Mouse (Mus musculus) embryonic facial prominence, embryonic 12.5 days (tissue): ENCODE measurements around the gene Tomm40. TPM values are rescaled to one million over a fixed set of nuclear protein-coding genes. Genes with fewer than 3 reads are reported as not detected.
A peak's percentile ranks its signal among the peaks of the same experiment; 100 is the strongest.

Experiments
- ATAC-seq: fragments of 200-750 bp; cut with Nextera tagmentation; 2 replicates; pipeline ENCODE4 v1.8.0; 2017; ENCODE audit not compliant: insufficient number of reproducible peaks, insufficient read depth, low FRiP score, low TSS enrichment
- H3K27ac ChIP-seq: fragments of 300-500 bp; sonication (generic); 2 replicates; pipeline ENCODE4 v1.5.1; 2016; ENCODE audit warnings: mild to moderate bottlenecking
- H3K27me3 ChIP-seq: fragments of 300-500 bp; sonication (generic); 2 replicates; pipeline ENCODE4 v1.6.1; 2016; ENCODE audit warnings: mild to moderate bottlenecking, moderate library complexity
- H3K36me3 ChIP-seq: fragments of 300-500 bp; sonication (generic); 2 replicates; pipeline ENCODE4 v1.6.1; 2016; ENCODE audit warnings: mild to moderate bottlenecking
- H3K4me1 ChIP-seq: fragments of 300-500 bp; sonication (generic); 2 replicates; pipeline ENCODE4 v1.6.1; 2016
- H3K4me2 ChIP-seq: fragments of 300-500 bp; sonication (generic); replicated peaks from 2 replicates; pipeline ENCODE4 v1.6.1; 2016; ENCODE audit warnings: mild to moderate bottlenecking, moderate library complexity
- H3K4me3 ChIP-seq: fragments of 300-500 bp; sonication (generic); 2 replicates; pipeline ENCODE4 v1.5.1; 2016; ENCODE audit warnings: mild to moderate bottlenecking
- H3K9ac ChIP-seq: fragments of 300-500 bp; sonication (generic); 2 replicates; pipeline ENCODE4 v1.6.1; 2016; ENCODE audit warnings: mild to moderate bottlenecking, moderate library complexity
- H3K9me3 ChIP-seq: fragments of 300-500 bp; sonication (generic); 2 replicates; pipeline ENCODE4 v1.6.1; 2016; ENCODE audit warnings: mild to moderate bottlenecking, moderate library complexity
- WGBS: fragments of 180-500 bp; shearing (Covaris S2); methylation state at CpG from one replicate; pipeline ENCODE4 v1.1.7; 2016; 5-methylcytosine and 5-hydroxymethylcytosine counted together
- polyA plus RNA-seq: library from polyadenylated mRNA; unstranded; fragments of >200 nt; fragmentation: Nextera tagmentation; extraction: Ambion mirVana; gene quantifications from 2 replicates; pipeline ENCODE4 v1.2.1, GENCODE M21; 2016

The Tomm40 gene
- polyA plus RNA-seq, 1 experiment from 2014 or later, result 163 TPM

- WGBS, result 77% methylated on average over 2 of the region's 2 CpGs
- ATAC-seq, result no peak
- Histone ChIP-seq H3K4me1 (peaks cover 18% of the 10 kb centered on the region; the same call in 1 of the 2 replicates), H3K4me2 (peak overlapping the region; percentile 50), H3K9ac (no peak overlapping the region), H3K27ac (0 out of 2 replicates have a peak overlapping the region, but pooled peaks have one; percentile 86), H3K4me3 (0 out of 2 replicates have a peak overlapping the region, but pooled peaks have one; percentile 4), H3K9me3 (peaks cover 15% of the 10 kb centered on the region), H3K27me3 (no peaks in the 10 kb centered on the region), H3K36me3 (peaks cover 52% of the 10 kb centered on the region)
These were observed 1.6 kb upstream of the Tomm40 start for GRCm38 (mm10) chr7:19716822-19717221.

GRCm38 (mm10) chr7:19716055-19716682, 931 bp upstream of the Tomm40 start:
- Histone ChIP-seq H3K36me3 (peaks cover 51% of the 10 kb centered on the region), H3K4me3 (peak overlapping the region; percentile 27), H3K27ac (peak overlapping the region; percentile 86), H3K4me1 (peaks cover 18% of the 10 kb centered on the region; the same call in 1 of the 2 replicates), H3K27me3 (no peaks in the 10 kb centered on the region), H3K4me2 (peak overlapping the region; percentile 50), H3K9ac (no peak overlapping the region), H3K9me3 (peaks cover 9% of the 10 kb centered on the region)
- no peak for ATAC-seq
- WGBS, result 8% methylated on average over 18 of the region's 18 CpGs

- H3K36me3 ChIP-seq, result peaks cover 48% of the 10 kb centered on the region
- H3K9ac ChIP-seq, result peak overlapping the region; percentile 97
- H3K4me2 ChIP-seq, result peak overlapping the region; percentile 76
- H3K4me1 ChIP-seq, result peaks cover 18% of the 10 kb centered on the region; the same call in 1 of the 2 replicates
- H3K27ac ChIP-seq, result peak overlapping the region; percentile 76
- H3K4me3 ChIP-seq, result peak overlapping the region; percentile 100
- H3K27me3 ChIP-seq, result no peaks in the 10 kb centered on the region
- H3K9me3 ChIP-seq, result no peaks in the 10 kb centered on the region
- no peak for ATAC-seq
- WGBS, result under 1% methylated on average over 39 of the region's 39 CpGs
These were observed 402 bp downstream of the Tomm40 start for GRCm38 (mm10) chr7:19714836-19715235.

- H3K36me3 ChIP-seq, result peaks cover 49% of the 10 kb centered on the region
- ATAC-seq, result no peak
These were observed 1.6 kb downstream of the Tomm40 start for GRCm38 (mm10) chr7:19713598-19713997.

GRCm38 (mm10) chr7:19713196-19713595, 2.0 kb downstream of the Tomm40 start:
- H3K36me3 ChIP-seq, result peaks cover 50% of the 10 kb centered on the region
- ATAC-seq, result no peak
- WGBS, result 58% methylated on average over 4 of the region's 4 CpGs

More at GRCm38 (mm10) chr7:19713598-19713997, 1.6 kb downstream of the Tomm40 start:
- 90% methylated on average over 9 of the region's 9 CpGs for WGBS
- H3K4me2 ChIP-seq, result 0 out of 2 replicates have a peak overlapping the region, but pooled peaks have one; percentile 76
- H3K27ac ChIP-seq, result no peak overlapping the region
- no peaks in the 10 kb centered on the region for H3K9me3 ChIP-seq
- H3K4me3 ChIP-seq, result no peak overlapping the region
- H3K27me3 ChIP-seq, result no peaks in the 10 kb centered on the region
- peaks cover 18% of the 10 kb centered on the region; the same call in 1 of the 2 replicates for H3K4me1 ChIP-seq
- no peak overlapping the region for H3K9ac ChIP-seq

GRCm38 (mm10) chr7:19712414-19712813, 2.8 kb downstream of the Tomm40 start:
- no peak for ATAC-seq
- Histone ChIP-seq H3K4me3 (no peak overlapping the region), H3K9me3 (no peaks in the 10 kb centered on the region), H3K36me3 (peaks cover 52% of the 10 kb centered on the region), H3K27me3 (no peaks in the 10 kb centered on the region), H3K27ac (no peak overlapping the region), H3K4me1 (peaks cover 18% of the 10 kb centered on the region; the same call in 1 of the 2 replicates), H3K4me2 (no peak overlapping the region), H3K9ac (no peak overlapping the region)
- 82% methylated on average over 4 of the region's 4 CpGs for WGBS

More at GRCm38 (mm10) chr7:19713196-19713595, 2.0 kb downstream of the Tomm40 start:
- Histone ChIP-seq H3K9ac (no peak overlapping the region), H3K4me3 (no peak overlapping the region), H3K27me3 (no peaks in the 10 kb centered on the region), H3K4me2 (no peak overlapping the region), H3K27ac (no peak overlapping the region), H3K9me3 (no peaks in the 10 kb centered on the region), H3K4me1 (peaks cover 18% of the 10 kb centered on the region; the same call in 1 of the 2 replicates)

GRCm38 (mm10) chr7:19710650-19711049, 4.6 kb downstream of the Tomm40 start:
- Histone ChIP-seq H3K9ac (no peak overlapping the region), H3K36me3 (peaks cover 58% of the 10 kb centered on the region), H3K4me3 (no peak overlapping the region), H3K4me1 (peaks cover 10% of the 10 kb centered on the region; the same call in 1 of the 2 replicates), H3K27me3 (no peaks in the 10 kb centered on the region), H3K4me2 (no peak overlapping the region), H3K27ac (no peak overlapping the region), H3K9me3 (no peaks in the 10 kb centered on the region)
- ATAC-seq, result no peak
- 94% methylated on average over 10 of the region's 10 CpGs for whole genome bisulfite sequencing

GRCm38 (mm10) chr7:19705271-19705670, 10.0 kb downstream of the Tomm40 start:
- ATAC-seq, result no peak
- WGBS, result 95% methylated on average over 7 of the region's 7 CpGs
- peaks cover 74% of the 10 kb centered on the region for H3K36me3 ChIP-seq

GRCm38 (mm10) chr7:19704475-19704874, 10.8 kb downstream of the Tomm40 start:
- no peaks in the 10 kb centered on the region for H3K9me3 ChIP-seq
- WGBS, result 88% methylated on average over 4 of the region's 4 CpGs
- H3K27ac ChIP-seq, result no peak overlapping the region
- no peak overlapping the region for H3K4me3 ChIP-seq
- H3K9ac ChIP-seq, result no peak overlapping the region
- H3K27me3 ChIP-seq, result no peaks in the 10 kb centered on the region
- ATAC-seq, result no peak
- H3K4me1 ChIP-seq, result peaks cover 2% of the 10 kb centered on the region
- H3K36me3 ChIP-seq, result peaks cover 68% of the 10 kb centered on the region
- no peak overlapping the region for H3K4me2 ChIP-seq

More at GRCm38 (mm10) chr7:19705271-19705670, 10.0 kb downstream of the Tomm40 start:
- no peak overlapping the region for H3K4me2 ChIP-seq
- no peak overlapping the region for H3K9ac ChIP-seq
- H3K9me3 ChIP-seq, result no peaks in the 10 kb centered on the region
- no peaks in the 10 kb centered on the region for H3K27me3 ChIP-seq
- H3K27ac ChIP-seq, result no peak overlapping the region
- no peak overlapping the region for H3K4me3 ChIP-seq
- no peaks in the 10 kb centered on the region; the same call in 1 of the 2 replicates for H3K4me1 ChIP-seq

- Histone ChIP-seq H3K36me3 (peaks cover 56% of the 10 kb centered on the region), H3K4me3 (no peak overlapping the region), H3K27me3 (no peaks in the 10 kb centered on the region), H3K9me3 (no peaks in the 10 kb centered on the region), H3K9ac (no peak overlapping the region), H3K4me1 (peaks cover 12% of the 10 kb centered on the region), H3K4me2 (no peak overlapping the region), H3K27ac (no peak overlapping the region)
- no peak for ATAC-seq
- 90% methylated on average over 16 of the region's 16 CpGs for WGBS
These were observed 12.2 kb downstream of the Tomm40 start for GRCm38 (mm10) chr7:19702859-19703555.

GRCm38 (mm10) chr7:19701069-19701761, 14.0 kb downstream of the Tomm40 start:
- Histone ChIP-seq H3K36me3 (peaks cover 52% of the 10 kb centered on the region), H3K9me3 (peaks cover 6% of the 10 kb centered on the region; the same call in 1 of the 2 replicates), H3K27me3 (no peaks in the 10 kb centered on the region), H3K4me1 (peaks cover 17% of the 10 kb centered on the region), H3K4me3 (no peak overlapping the region), H3K4me2 (no peak overlapping the region), H3K27ac (0 out of 2 replicates have a peak overlapping the region, but pooled peaks have one; percentile 57), H3K9ac (no peak overlapping the region)
- WGBS, result 33% methylated on average over 22 of the region's 22 CpGs
- peak; percentile 73; the same call in 1 of the 2 replicates for ATAC-seq
